In genomic region chr8:119627613-119628359, GRCm38 (mm10) we compare ENCODE assay signal across 20 mouse cellular contexts. TPM values are rescaled to one million over a fixed set of nuclear protein-coding genes. Genes with fewer than 3 reads are reported as not detected.
DNase-seq lines count a peak whose midpoint lies in the region; ATAC-seq and TF ChIP-seq lines count a peak whose summit lies in the region.
"Had no signal": no experiment of that assay in that cellular context is flagged by ENCODE, and none has a peak within 500 bp of the region (broad histone marks: within the 10 kb centered on the region; RNA-seq: fewer than 3 reads in every experiment).

No protein-coding gene starts in this region.

- H3K36me3 ChIP-seq in heart, postnatal 0 days (replicated peaks; ENCODE audit: control insufficient read depth, insufficient read depth, low read length) = no peaks in the 10 kb centered on the region
- no peaks in the 10 kb centered on the region for H3K36me3 ChIP-seq in limb, embryonic 10.5 days
- H3K36me3 ChIP-seq: embryonic facial prominence, embryonic 15.5 days; forebrain, embryonic 15.5 days had no signal

- TF ChIP-seq CTCF in heart, postnatal 0 days (IDR thresholded peaks at IDR 0.05; ENCODE audit: low read depth) = no peak

- intact Hi-C loops in heart, postnatal 36 days (cut with DNase I) = no loop called here

- H3K4me2 ChIP-seq in heart, postnatal 0 days (ENCODE audit: low read depth, low read length) = no peak overlapping the region
- H3K4me2 ChIP-seq: embryonic facial prominence, embryonic 15.5 days; forebrain, embryonic 15.5 days had no signal

- no peak for DNase-seq in heart, postnatal 0 days (ENCODE audit: low spot score)
- no peak for DNase-seq in heart, postnatal 36 days
- peak; percentile 22 for DNase-seq in urinary bladder, postnatal 14 days (ENCODE audit: low spot score)
- DNase-seq in urinary bladder, postnatal 25 days (ENCODE audit: low spot score) = no peak
- peak; percentile 64 for DNase-seq in limb, embryonic 10.5 days (ENCODE audit: low spot score)
- peak; percentile 52 for DNase-seq in yolk sac, embryonic 10.5 days (ENCODE audit: low spot score)
- no peak for DNase-seq in c-Kit-positive CD71-positive TER-119-positive erythroid progenitor cells, embryonic 14.5 days (ENCODE audit: low spot score)
- DNase-seq in cerebellum, postnatal 4 days (ENCODE audit: low spot score in 2 of 2) = no peak
- DNase-seq: cerebellum, adult 9-11 months; kidney, adult 11 months; lung, postnatal 10 days; right cerebral cortex, adult 18-20 months; thymus, adult 18-20 months had no signal

- no peaks in the 10 kb centered on the region for H3K4me1 ChIP-seq in heart, postnatal 0 days (ENCODE audit: control insufficient read depth, insufficient read depth)
- peaks cover 40% of the 10 kb centered on the region for H3K4me1 ChIP-seq in limb, embryonic 10.5 days
- H3K4me1 ChIP-seq: forebrain, embryonic 15.5 days had no signal

- no peak overlapping the region for H3K27ac ChIP-seq in heart, postnatal 0 days (ENCODE audit: low read depth)
- peak overlapping the region; percentile 70 for H3K27ac ChIP-seq in limb, embryonic 10.5 days
- H3K27ac ChIP-seq: embryonic facial prominence, embryonic 15.5 days; forebrain, embryonic 15.5 days had no signal

- no peak overlapping the region for H3K4me3 ChIP-seq in heart, postnatal 0 days (ENCODE audit: low read depth, low read length)
- H3K4me3 ChIP-seq in limb, embryonic 10.5 days = no peak overlapping the region
- H3K4me3 ChIP-seq: embryonic facial prominence, embryonic 15.5 days; forebrain, embryonic 15.5 days had no signal

- no peak overlapping the region for H3K9ac ChIP-seq in heart, postnatal 0 days (replicated peaks; ENCODE audit: low read depth, low read length)
- H3K9ac ChIP-seq: embryonic facial prominence, embryonic 15.5 days; forebrain, embryonic 15.5 days had no signal

- peak; percentile 52 for ATAC-seq in heart, postnatal 0 days (ENCODE audit: insufficient read depth, low read depth)
- ATAC-seq: forebrain, embryonic 15.5 days; midbrain, embryonic 16.5 days had no signal

- no peaks in the 10 kb centered on the region for H3K9me3 ChIP-seq in heart, postnatal 0 days (replicated peaks; ENCODE audit: control insufficient read depth, low read length)
- no peaks in the 10 kb centered on the region for H3K9me3 ChIP-seq in limb, embryonic 10.5 days (replicated peaks)
- H3K9me3 ChIP-seq: embryonic facial prominence, embryonic 15.5 days; forebrain, embryonic 15.5 days had no signal

- no peak for TF ChIP-seq EP300 in heart, postnatal 0 days (IDR thresholded peaks at IDR 0.05; ENCODE audit: low read depth)

- H3K27me3 ChIP-seq in heart, postnatal 0 days (ENCODE audit: control insufficient read depth, insufficient read depth, low read length) = peaks cover 16% of the 10 kb centered on the region; the same call in 1 of the 2 replicates
- H3K27me3 ChIP-seq in limb, embryonic 10.5 days (ENCODE audit: low read depth, poor library complexity, severe bottlenecking) = peaks cover 21% of the 10 kb centered on the region
- H3K27me3 ChIP-seq: forebrain, embryonic 15.5 days had no signal

- WGBS in heart, postnatal 0 days = 39% methylated on average over 10 of the region's 10 CpGs
- WGBS in limb, embryonic 10.5 days = 18% methylated on average over 10 of the region's 10 CpGs

RNA-seq across cellular contexts. Expression of gene Kcng4, which starts 7.7 kb away (rescaled TPM):
- total RNA-seq in heart, postnatal 0 days (2014; rRNA removed; ENCODE audit: low replicate concordance) = not detected in 2 replicates
- 0.04 and 0.10 TPM in 2 replicates for polyA plus RNA-seq in heart, postnatal 0 days (2015; fragmentation: Nextera tagmentation; extraction: Ambion mirVana)
- under 1 TPM; 0.11 to 0.22 TPM for total RNA-seq in heart, postnatal 36 days (2021)
- 0.04 TPM in 1 of 2 replicates, not detected in the other for polyA plus RNA-seq in limb, embryonic 10.5 days (2016; fragmentation: Nextera tagmentation; extraction: Ambion mirVana)
- total RNA-seq: neutrophil, adult 5-6 weeks had no signal
- polyA plus RNA-seq: C2C12 had no signal

RNA-seq across cellular contexts. Expression of gene Adad2, which starts 15.2 kb away (rescaled TPM):
- not detected in 2 replicates for total RNA-seq in heart, postnatal 0 days (2014; rRNA removed; ENCODE audit: low replicate concordance)
- not detected in 2 replicates for polyA plus RNA-seq in heart, postnatal 0 days (2015; fragmentation: Nextera tagmentation; extraction: Ambion mirVana)
- not detected for total RNA-seq in heart, postnatal 36 days (2021)
- not detected in 2 replicates for polyA plus RNA-seq in limb, embryonic 10.5 days (2016; fragmentation: Nextera tagmentation; extraction: Ambion mirVana)
- total RNA-seq: gastrocnemius, postnatal 4 days; heart, postnatal 25 days; neutrophil, adult 5-6 weeks had no signal
- polyA plus RNA-seq: C2C12; forebrain, embryonic 15.5 days had no signal

RNA-seq across cellular contexts. Expression of gene Taf1c, which starts 22.8 kb away (rescaled TPM):
- 5.3 and 5.6 TPM in 2 replicates for total RNA-seq in heart, postnatal 0 days (2014; rRNA removed; ENCODE audit: low replicate concordance)
- polyA plus RNA-seq in heart, postnatal 0 days (2015; fragmentation: Nextera tagmentation; extraction: Ambion mirVana) = 3.4 and 3.7 TPM in 2 replicates
- 1 to 10 TPM; 3.6 to 3.8 TPM for total RNA-seq in heart, postnatal 36 days (2021)
- polyA plus RNA-seq in limb, embryonic 10.5 days (2016; fragmentation: Nextera tagmentation; extraction: Ambion mirVana) = 15.8 and 16.0 TPM in 2 replicates

RNA-seq across cellular contexts. Expression of gene Wfdc1, which starts 38.4 kb away (rescaled TPM):
- 44.1 and 55.0 TPM in 2 replicates for total RNA-seq in heart, postnatal 0 days (2014; rRNA removed; ENCODE audit: low replicate concordance)
- 21.0 and 22.4 TPM in 2 replicates for polyA plus RNA-seq in heart, postnatal 0 days (2015; fragmentation: Nextera tagmentation; extraction: Ambion mirVana)
- 10 to 100 TPM; 33.5 to 40.7 TPM for total RNA-seq in heart, postnatal 36 days (2021)
- polyA plus RNA-seq in limb, embryonic 10.5 days (2016; fragmentation: Nextera tagmentation; extraction: Ambion mirVana) = 0.10 TPM in 1 of 2 replicates, not detected in the other
- total RNA-seq: neutrophil, adult 5-6 weeks had no signal
- polyA plus RNA-seq: C2C12 had no signal

RNA-seq across cellular contexts. Expression of gene Dnaaf1, which starts 52.8 kb away (rescaled TPM):
- total RNA-seq in heart, postnatal 0 days (2014; rRNA removed; ENCODE audit: low replicate concordance) = not detected in 2 replicates
- polyA plus RNA-seq in heart, postnatal 0 days (2015; fragmentation: Nextera tagmentation; extraction: Ambion mirVana) = 0.07 and 0.41 TPM in 2 replicates
- not detected for total RNA-seq in heart, postnatal 36 days (2021)
- polyA plus RNA-seq in limb, embryonic 10.5 days (2016; fragmentation: Nextera tagmentation; extraction: Ambion mirVana) = 0.06 and 0.14 TPM in 2 replicates
- total RNA-seq: gastrocnemius, postnatal 4 days; heart, postnatal 25 days; neutrophil, adult 5-6 weeks had no signal

Comparison
In these comparisons a context has a peak if more than half of its experiments do, and no peak if none do; other contexts are left out.
1. DNase-seq: peak in urinary bladder, postnatal 14 days (single experiment), limb, embryonic 10.5 days (single experiment) and yolk sac, embryonic 10.5 days (single experiment); none in heart, postnatal 0 days (single experiment), heart, postnatal 36 days (0 of 2), urinary bladder, postnatal 25 days (single experiment), c-Kit-positive CD71-positive TER-119-positive erythroid progenitor cells, embryonic 14.5 days (single experiment) and cerebellum, postnatal 4 days (0 of 2).